Mouse (Mus musculus) kidney, adult 2 months (tissue): ENCODE results near the gene Nfatc3. TPM values are rescaled to one million over a fixed set of nuclear protein-coding genes. Genes with fewer than 3 reads are reported as not detected.

ENCODE experiments used
- DNase-seq: peaks from one replicate; pipeline ENCODE4 v3.0.0; 2021
- H3K27ac ChIP-seq: fragments of 200-500 bp; 2 replicates; pipeline ENCODE4 v1.5.1; 2012; ENCODE audit warnings: low read depth, low read length, control low read depth, inconsistent platforms; ENCODE audit not compliant: insufficient read depth
- H3K27me3 ChIP-seq: fragments of 200-500 bp; replicated peaks from 2 replicates; pipeline ENCODE4 v1.6.1; 2012; ENCODE audit warnings: mild to moderate bottlenecking, moderate library complexity, low read length, inconsistent platforms; ENCODE audit not compliant: control insufficient read depth, insufficient read depth
- H3K36me3 ChIP-seq: fragments of 200-500 bp; 2 replicates; pipeline ENCODE4 v1.6.1; 2012; ENCODE audit warnings: mild to moderate bottlenecking, moderate library complexity, low read length, inconsistent platforms; ENCODE audit not compliant: control insufficient read depth, insufficient read depth
- H3K4me1 ChIP-seq: fragments of 200-500 bp; 2 replicates; pipeline ENCODE4 v1.6.1; 2011; ENCODE audit warnings: low read length; ENCODE audit not compliant: control insufficient read depth, insufficient read depth
- H3K4me3 ChIP-seq: fragments of 200-500 bp; 2 replicates; pipeline ENCODE4 v1.5.1; 2011; ENCODE audit warnings: mild to moderate bottlenecking, low read depth, low read length, control low read depth; ENCODE audit not compliant: insufficient read depth
- CTCF ChIP-seq: fragments of 200-500 bp; conservative IDR thresholded peaks from 2 replicates; pipeline ENCODE4 v1.5.1; 2011; ENCODE audit warnings: low read depth, mild to moderate bottlenecking, control low read depth, low read length, moderate library complexity, mixed read lengths; ENCODE audit not compliant: insufficient read depth, insufficient read length
- POLR2A ChIP-seq: fragments of 200-500 bp; IDR thresholded peaks from one replicate; pipeline ENCODE4 v1.6.1; 2011; ENCODE audit warnings: low read depth, low read length, control low read depth
- WGBS: fragments of 180-500 bp; shearing (Covaris S2); methylation state at CpG from one replicate; pipeline ENCODE4 v1.1.7; 2018; 5-methylcytosine and 5-hydroxymethylcytosine counted together
- polyA plus RNA-seq: library from polyadenylated mRNA; depleted of rRNA; stranded (reverse); fragments of >200 nt; gene quantifications from 2 replicates; pipeline ENCODE4 v1.2.3, GENCODE M21; 2012

Nfatc3 gene
- polyA plus RNA-seq, 1 experiment, result 19.5 TPM

DNA sequence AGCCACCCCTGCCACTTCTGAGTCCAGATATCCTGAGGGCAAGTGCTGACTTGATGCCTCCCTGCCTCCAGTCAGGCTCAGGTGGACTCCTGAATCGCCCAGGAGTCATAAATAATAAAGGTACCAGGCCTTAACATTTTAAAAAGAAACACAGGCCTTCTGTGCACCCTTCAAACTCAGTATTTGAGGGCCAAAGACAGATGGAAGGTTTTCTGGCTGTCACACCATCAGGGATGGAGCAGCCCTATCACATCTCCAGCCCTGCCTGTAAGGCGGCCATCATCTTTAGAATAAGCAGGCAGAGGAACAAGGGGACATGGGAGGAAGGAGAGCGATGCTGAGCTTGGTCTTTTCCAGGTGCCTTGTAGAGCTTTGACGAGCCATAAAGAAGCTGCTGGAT is 72.4 kb downstream of the Nfatc3 start:
- Histone ChIP-seq H3K27me3 (no peaks in the 10 kb centered on the region), H3K4me1 (0 out of 2 replicates have a peak, but pooled peaks cover 7% of the 10 kb centered on the region), H3K27ac (no peak overlapping the region), H3K36me3 (peaks cover 2% of the 10 kb centered on the region; the same call in 1 of the 2 replicates), H3K4me3 (no peak overlapping the region)
- TF ChIP-seq CTCF (no peak), POLR2A (no peak)
- WGBS, result 83% methylated on average over 4 of the region's 4 CpGs
- DNase-seq, result no peak

DNA sequence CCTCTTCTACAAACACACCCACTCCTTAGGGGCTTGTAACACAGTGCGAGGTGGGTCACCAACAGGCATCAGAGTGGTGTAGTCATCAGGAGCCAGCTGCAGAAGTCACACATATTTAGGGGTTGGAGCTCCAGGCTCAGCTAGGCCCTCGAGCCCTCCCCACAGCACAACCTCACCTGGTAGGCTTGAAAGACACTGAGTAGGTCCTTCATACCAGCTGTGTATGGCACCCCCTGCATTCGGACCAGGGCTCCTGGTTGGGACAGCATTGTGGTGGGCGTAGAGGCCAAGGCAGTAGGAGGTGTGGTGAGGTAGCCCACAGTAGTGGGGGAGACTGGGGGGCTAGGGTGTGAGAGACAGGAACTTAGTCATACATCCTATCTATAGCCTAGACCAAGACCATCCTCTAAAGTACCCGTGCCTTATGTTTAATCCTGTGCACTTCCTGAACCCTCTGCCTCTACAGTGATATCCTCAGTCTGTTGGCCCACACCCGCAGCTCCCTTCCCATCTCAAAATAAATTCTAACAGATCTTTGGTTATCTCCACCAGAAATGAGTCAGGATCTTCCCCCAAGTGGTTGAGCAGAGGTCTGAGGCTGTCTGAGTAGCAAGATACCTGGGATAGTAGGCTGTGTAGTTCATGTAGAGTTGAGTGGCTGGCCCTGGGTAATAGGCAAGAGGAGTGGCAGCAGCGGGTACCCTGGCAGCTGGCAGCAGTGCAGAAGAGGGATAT is 73.0 kb downstream of the Nfatc3 start:
- no peak for DNase-seq
- Histone ChIP-seq H3K27ac (no peak overlapping the region), H3K27me3 (no peaks in the 10 kb centered on the region), H3K4me1 (0 out of 2 replicates have a peak, but pooled peaks cover 7% of the 10 kb centered on the region), H3K4me3 (no peak overlapping the region), H3K36me3 (peaks cover 2% of the 10 kb centered on the region; the same call in 1 of the 2 replicates)
- WGBS, result 94% methylated on average over 7 of the region's 7 CpGs
- no peak for TF ChIP-seq POLR2A
- no peak for TF ChIP-seq CTCF

DNA sequence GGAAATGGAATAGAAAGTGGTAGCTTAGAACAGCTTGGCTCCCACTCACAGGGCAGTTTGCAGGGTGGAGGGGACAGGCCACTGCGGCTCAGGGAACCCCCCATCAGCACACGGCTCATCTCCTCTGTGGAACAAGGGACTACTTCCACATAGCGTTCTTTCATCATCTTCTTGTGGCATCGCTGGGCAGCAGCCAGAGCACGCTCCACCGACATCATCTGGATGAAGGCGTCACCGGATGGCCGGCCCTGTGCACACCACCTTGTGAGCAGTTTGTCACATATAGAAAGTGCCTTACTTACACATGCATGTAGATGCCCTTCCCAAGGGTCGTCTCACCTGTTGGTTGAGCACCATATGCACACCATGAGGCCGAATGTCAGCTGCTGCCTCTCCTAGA is 73.7 kb downstream of the Nfatc3 start:
- 90% methylated on average over 11 of the region's 11 CpGs for WGBS
- no peak for DNase-seq
- H3K27me3 ChIP-seq, result no peaks in the 10 kb centered on the region
- H3K4me3 ChIP-seq, result no peak overlapping the region
- TF ChIP-seq CTCF, result no peak
- no peak for TF ChIP-seq POLR2A
- peaks cover 2% of the 10 kb centered on the region; the same call in 1 of the 2 replicates for H3K36me3 ChIP-seq
- H3K27ac ChIP-seq, result no peak overlapping the region
- H3K4me1 ChIP-seq, result 0 out of 2 replicates have a peak, but pooled peaks cover 7% of the 10 kb centered on the region

DNA sequence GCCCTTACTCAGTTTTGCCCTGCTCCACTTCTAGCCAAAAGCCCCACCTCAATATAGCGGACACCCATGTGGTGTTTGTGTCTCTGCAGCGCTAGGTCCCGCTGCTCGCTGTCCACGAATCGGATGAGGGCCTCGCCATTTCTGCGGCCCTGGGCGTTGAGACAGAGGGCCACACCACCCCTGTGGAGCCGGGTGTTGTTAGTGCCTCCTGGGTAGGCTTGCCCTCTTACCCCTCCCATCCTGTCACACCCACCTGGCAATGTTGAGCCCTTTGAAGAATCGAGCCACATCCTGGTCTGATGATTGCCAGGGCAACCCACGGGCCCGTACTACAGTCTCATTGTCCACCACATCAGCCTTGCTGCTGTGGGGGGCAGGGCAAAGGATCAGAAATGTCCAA is 74.9 kb downstream of the Nfatc3 start:
- TF ChIP-seq CTCF, result no peak
- no peak for TF ChIP-seq POLR2A
- Histone ChIP-seq H3K4me3 (no peak overlapping the region), H3K4me1 (peaks cover 9% of the 10 kb centered on the region; the same call in 1 of the 2 replicates), H3K27ac (no peak overlapping the region), H3K36me3 (peaks cover 2% of the 10 kb centered on the region; the same call in 1 of the 2 replicates), H3K27me3 (no peaks in the 10 kb centered on the region)
- 69% methylated on average over 13 of the region's 13 CpGs for WGBS
- no peak for DNase-seq

DNA sequence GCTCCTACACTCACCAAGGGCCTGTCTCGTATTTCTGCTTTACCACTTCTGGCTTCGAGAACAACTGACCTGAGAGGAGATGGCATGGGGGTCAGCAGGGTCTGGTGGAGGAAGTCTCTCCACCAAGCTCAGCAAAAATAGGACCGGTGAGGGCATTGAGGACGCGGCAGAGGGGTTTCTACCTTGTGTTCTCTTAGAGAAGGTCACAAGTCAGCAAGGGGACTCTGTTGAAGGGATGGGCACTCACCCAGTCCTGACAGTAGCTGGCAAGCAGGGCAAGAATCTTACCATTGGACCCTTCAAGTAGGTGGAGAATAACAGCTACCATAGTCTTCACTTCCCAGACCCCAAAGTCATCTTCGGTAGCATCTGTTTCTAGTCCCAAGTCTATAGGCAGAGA is 75.3 kb downstream of the Nfatc3 start:
- no peak for DNase-seq
- H3K36me3 ChIP-seq, result peaks cover 2% of the 10 kb centered on the region; the same call in 1 of the 2 replicates
- no peak overlapping the region for H3K27ac ChIP-seq
- 74% methylated on average over 6 of the region's 6 CpGs for WGBS
- peaks cover 13% of the 10 kb centered on the region; the same call in 1 of the 2 replicates for H3K4me1 ChIP-seq
- H3K4me3 ChIP-seq, result no peak overlapping the region
- H3K27me3 ChIP-seq, result no peaks in the 10 kb centered on the region
- TF ChIP-seq CTCF (no peak), POLR2A (no peak)

DNA sequence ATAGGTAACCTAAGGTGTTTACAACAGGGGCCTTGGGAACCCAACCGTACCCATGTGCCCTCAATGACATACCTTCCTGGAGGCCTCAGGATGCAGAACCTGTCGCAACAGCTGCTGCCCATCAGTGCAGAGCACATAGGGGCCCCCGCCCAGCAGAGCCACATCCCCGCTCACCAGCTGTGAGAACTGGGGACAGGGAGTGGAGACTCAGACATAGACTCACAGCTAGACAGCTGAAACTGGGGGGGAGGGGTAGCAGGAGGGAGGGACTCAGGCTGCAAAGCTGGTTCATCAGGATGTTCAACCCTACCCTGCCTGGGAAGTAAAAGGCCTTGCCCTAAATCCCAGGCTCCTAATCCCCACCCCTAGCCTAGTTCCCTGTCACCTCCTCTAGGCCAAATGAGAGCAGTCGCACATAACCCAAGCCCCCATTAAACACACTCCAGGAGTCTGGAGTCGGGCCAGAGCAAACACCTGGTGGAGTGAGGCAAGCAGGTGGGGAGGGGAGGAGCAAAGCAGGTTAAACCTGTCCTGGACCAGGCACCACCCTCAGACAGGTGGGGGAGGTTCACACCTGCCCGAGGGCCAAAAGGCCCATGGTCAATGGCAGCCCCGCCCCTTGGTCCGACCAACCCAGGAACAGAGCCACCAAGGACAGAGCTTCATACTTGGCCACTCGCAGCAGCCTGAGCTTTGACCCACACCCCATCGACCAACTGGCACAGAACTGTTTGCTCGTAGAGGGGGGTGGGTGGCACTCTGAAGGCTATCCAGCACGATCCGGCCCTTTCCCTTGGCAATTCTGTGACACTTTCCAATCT is 76.3 kb downstream of the Nfatc3 start:
- WGBS, result 16% methylated on average over 14 of the region's 14 CpGs
- 0 out of 2 replicates have a peak, but pooled peaks cover 2% of the 10 kb centered on the region for H3K36me3 ChIP-seq
- peak; percentile 98 for DNase-seq
- no peaks in the 10 kb centered on the region for H3K27me3 ChIP-seq
- H3K4me1 ChIP-seq, result peaks cover 13% of the 10 kb centered on the region; the same call in 1 of the 2 replicates
- TF ChIP-seq POLR2A (peak; percentile 67), CTCF (no peak)
- H3K4me3 ChIP-seq, result peak overlapping the region; percentile 51
- H3K27ac ChIP-seq, result peak overlapping the region; percentile 87

DNA sequence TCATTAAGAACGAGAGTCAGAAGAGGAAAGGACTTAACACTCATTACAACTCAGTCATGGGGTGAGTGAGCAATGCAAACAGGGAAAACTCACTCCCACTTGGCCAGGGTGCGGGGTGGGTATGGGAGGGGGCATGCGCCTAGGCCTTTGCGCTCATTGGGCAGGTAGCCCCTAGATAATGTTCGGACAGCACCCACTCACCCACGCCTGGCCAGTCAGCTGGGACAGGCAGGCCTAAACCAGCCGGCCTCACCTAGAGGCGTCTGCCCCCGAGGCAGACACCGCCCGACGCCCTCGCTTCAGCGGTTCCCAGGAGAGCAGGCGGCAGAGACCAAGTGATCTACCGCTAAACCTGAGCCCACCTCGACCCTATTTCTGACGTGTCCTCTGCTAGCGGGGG is 77.0 kb downstream of the Nfatc3 start:
- peak overlapping the region; percentile 51 for H3K4me3 ChIP-seq
- H3K36me3 ChIP-seq, result no peaks in the 10 kb centered on the region
- TF ChIP-seq POLR2A, result no peak
- no peak for TF ChIP-seq CTCF
- H3K27ac ChIP-seq, result peak overlapping the region; percentile 87
- no peaks in the 10 kb centered on the region for H3K27me3 ChIP-seq
- 9% methylated on average over 19 of the region's 19 CpGs for WGBS
- H3K4me1 ChIP-seq, result peaks cover 13% of the 10 kb centered on the region; the same call in 1 of the 2 replicates
- DNase-seq, result peak; percentile 71
